Mouse (Mus musculus) liver, adult 2 months (tissue): ENCODE data around the gene Mnd1.

Source experiments
- CTCF ChIP-seq: fragments of 200-500 bp; IDR thresholded peaks from 2 replicates; pipeline ENCODE4 v1.5.1; 2011; ENCODE audit warnings: low read depth, low read length, control low read depth
- POLR2A ChIP-seq: fragments of 200-500 bp; IDR thresholded peaks from 2 replicates; pipeline ENCODE4 v1.6.1; 2011; ENCODE audit warnings: low read length, control low read depth; ENCODE audit not compliant: insufficient read depth; ENCODE audit errors: extremely low read depth

GRCm38 (mm10) chr3:84125704-84126289 lies 29.8 kb downstream of the Mnd1 start:
- TF ChIP-seq CTCF (no peak), POLR2A (no peak)
